Mouse (Mus musculus) embryonic facial prominence, embryonic 13.5 days (tissue): ENCODE measurements at regions not wholly inside any gene's neighbourhood (a gene's known extent, or its start where the extent isn't known, plus 50 kb on each side); places are given as distances from the start of the nearest gene placed in this dataset.

Source experiments
- ATAC-seq: fragments of 200-750 bp; cut with Nextera tagmentation; 2 replicates; pipeline ENCODE4 v1.8.0; 2017; ENCODE audit warnings: low read depth; ENCODE audit not compliant: insufficient number of reproducible peaks, insufficient read depth, low FRiP score, low TSS enrichment
- H3K27ac ChIP-seq: fragments of 300-500 bp; sonication (generic); 2 replicates; pipeline ENCODE4 v1.5.1; 2015; ENCODE audit warnings: moderate library complexity, mild to moderate bottlenecking, inconsistent platforms
- H3K27me3 ChIP-seq: fragments of 300-500 bp; sonication (generic); 2 replicates; pipeline ENCODE4 v1.6.1; 2015; ENCODE audit warnings: mild to moderate bottlenecking, inconsistent platforms
- H3K36me3 ChIP-seq: fragments of 300-500 bp; sonication (generic); 2 replicates; pipeline ENCODE4 v1.6.1; 2015; ENCODE audit warnings: mild to moderate bottlenecking, inconsistent platforms
- H3K4me1 ChIP-seq: fragments of 300-500 bp; sonication (generic); 2 replicates; pipeline ENCODE4 v1.6.1; 2015; ENCODE audit warnings: inconsistent platforms
- H3K4me2 ChIP-seq: fragments of 300-500 bp; sonication (generic); 2 replicates; pipeline ENCODE4 v1.6.1; 2015; ENCODE audit warnings: moderate library complexity, mild to moderate bottlenecking, inconsistent platforms
- H3K4me3 ChIP-seq: fragments of 300-500 bp; sonication (generic); 2 replicates; pipeline ENCODE4 v1.5.1; 2015; ENCODE audit warnings: mild to moderate bottlenecking, inconsistent platforms
- H3K9ac ChIP-seq: fragments of 300-500 bp; sonication (generic); 2 replicates; pipeline ENCODE4 v1.6.1; 2015; ENCODE audit warnings: mild to moderate bottlenecking, inconsistent platforms
- H3K9me3 ChIP-seq: fragments of 300-500 bp; sonication (generic); 2 replicates; pipeline ENCODE4 v1.6.1; 2016; ENCODE audit warnings: inconsistent platforms
- WGBS: fragments of 180-500 bp; shearing (Covaris S2); methylation state at CpG from one replicate; pipeline ENCODE4 v1.1.7; 2015; ENCODE audit warnings: mixed read lengths; 5-methylcytosine and 5-hydroxymethylcytosine counted together

DNA sequence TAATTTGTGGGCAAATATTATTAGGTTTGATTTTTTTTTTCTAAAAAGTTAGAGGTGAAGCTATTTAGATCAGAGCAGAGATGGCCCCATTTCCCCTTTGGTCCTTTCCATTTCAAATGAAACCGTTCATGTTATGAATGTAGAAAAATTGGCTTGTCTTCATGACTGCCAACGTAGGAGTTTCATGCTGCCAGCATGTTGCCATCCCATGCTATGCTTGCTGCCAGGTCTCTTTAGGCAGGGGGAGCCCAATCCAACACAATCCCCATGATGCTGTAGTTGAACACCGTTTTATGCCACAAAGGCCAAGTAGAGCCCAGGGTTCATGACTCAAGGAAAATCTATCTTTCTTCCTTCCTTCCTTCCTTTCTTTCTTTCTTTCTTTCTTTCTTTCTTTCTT, 259.5 kb downstream of the Abcc12 start:
- Histone ChIP-seq H3K4me2 (no peak overlapping the region), H3K36me3 (no peaks in the 10 kb centered on the region), H3K9ac (no peak overlapping the region), H3K9me3 (no peaks in the 10 kb centered on the region), H3K27ac (no peak overlapping the region), H3K4me3 (no peak overlapping the region), H3K27me3 (no peaks in the 10 kb centered on the region), H3K4me1 (no peaks in the 10 kb centered on the region)
- no peak for ATAC-seq
- 86% methylated on average over 3 of the region's 3 CpGs for WGBS

DNA sequence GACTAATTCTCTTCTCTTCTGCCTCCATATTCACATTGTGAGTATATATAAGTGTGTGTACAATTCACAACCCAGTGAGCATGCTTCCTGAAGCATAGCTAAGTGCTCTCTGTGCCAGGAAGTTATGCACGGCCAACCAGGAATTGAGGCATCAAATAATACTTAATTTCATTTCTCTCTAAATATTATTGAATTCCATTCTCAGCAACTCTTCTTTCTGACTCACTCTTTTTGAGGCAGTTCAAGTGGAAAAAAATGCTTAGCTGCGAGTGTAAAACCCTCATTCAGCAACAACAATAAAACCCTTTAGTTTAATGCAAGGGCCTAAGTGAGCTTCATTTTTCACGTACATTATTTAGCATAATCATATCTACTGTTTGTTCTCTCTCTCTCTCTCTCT, 262.0 kb downstream of the Abcc12 start:
- Histone ChIP-seq H3K9me3 (no peaks in the 10 kb centered on the region), H3K4me1 (no peaks in the 10 kb centered on the region), H3K4me2 (no peak overlapping the region), H3K36me3 (no peaks in the 10 kb centered on the region), H3K9ac (no peak overlapping the region), H3K27ac (no peak overlapping the region), H3K4me3 (no peak overlapping the region), H3K27me3 (no peaks in the 10 kb centered on the region)
- 59% methylated on average over 3 of the region's 3 CpGs for WGBS
- ATAC-seq: no peak

DNA sequence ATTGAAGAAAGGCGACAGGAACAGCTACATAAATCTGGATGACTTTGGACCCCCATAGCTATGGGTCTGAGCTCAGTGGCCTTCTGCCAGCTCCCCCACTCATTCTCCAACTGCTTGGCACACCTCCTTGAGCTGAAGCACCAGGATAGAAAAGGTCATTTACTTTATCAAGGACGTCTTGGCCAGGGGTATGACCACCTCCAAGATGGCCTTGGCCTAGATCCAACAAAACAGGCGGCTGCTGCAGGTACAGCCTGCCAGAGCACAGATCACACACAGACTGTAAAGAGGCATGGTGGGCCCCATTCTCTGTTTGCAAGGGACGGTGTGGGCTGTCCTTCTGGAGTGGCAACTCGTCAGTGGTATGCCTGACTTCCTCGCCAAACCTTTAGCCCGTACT, 264.2 kb downstream of the Abcc12 start:
- H3K27ac ChIP-seq: no peak overlapping the region
- no peak for ATAC-seq
- H3K9me3 ChIP-seq: no peaks in the 10 kb centered on the region
- no peaks in the 10 kb centered on the region for H3K27me3 ChIP-seq
- H3K9ac ChIP-seq: no peak overlapping the region
- no peak overlapping the region for H3K4me3 ChIP-seq
- H3K4me1 ChIP-seq: no peaks in the 10 kb centered on the region
- H3K4me2 ChIP-seq: no peak overlapping the region
- H3K36me3 ChIP-seq: no peaks in the 10 kb centered on the region
- 87% methylated on average over 7 of the region's 7 CpGs for WGBS

- no peak overlapping the region for H3K4me3 ChIP-seq
- no peaks in the 10 kb centered on the region for H3K4me1 ChIP-seq
- no peaks in the 10 kb centered on the region for H3K36me3 ChIP-seq
- H3K4me2 ChIP-seq: no peak overlapping the region
- 66% methylated on average over 2 of the region's 2 CpGs for WGBS
- ATAC-seq: no peak
- H3K27ac ChIP-seq: no peak overlapping the region
- H3K27me3 ChIP-seq: no peaks in the 10 kb centered on the region
- H3K9me3 ChIP-seq: no peaks in the 10 kb centered on the region
- H3K9ac ChIP-seq: no peak overlapping the region
These were observed 271.0 kb downstream of the Abcc12 start for GRCm38 (mm10) chr8:86309460-86309859.

GRCm38 (mm10) chr8:86307339-86307738, 273.1 kb downstream of the Abcc12 start:
- H3K36me3 ChIP-seq: no peaks in the 10 kb centered on the region
- WGBS: 87% methylated on average over 3 of the region's 3 CpGs
- no peak for ATAC-seq
- H3K9me3 ChIP-seq: no peaks in the 10 kb centered on the region
- H3K9ac ChIP-seq: no peak overlapping the region
- no peak overlapping the region for H3K4me3 ChIP-seq
- no peaks in the 10 kb centered on the region for H3K27me3 ChIP-seq
- no peak overlapping the region for H3K27ac ChIP-seq
- no peak overlapping the region for H3K4me2 ChIP-seq
- no peaks in the 10 kb centered on the region for H3K4me1 ChIP-seq

DNA sequence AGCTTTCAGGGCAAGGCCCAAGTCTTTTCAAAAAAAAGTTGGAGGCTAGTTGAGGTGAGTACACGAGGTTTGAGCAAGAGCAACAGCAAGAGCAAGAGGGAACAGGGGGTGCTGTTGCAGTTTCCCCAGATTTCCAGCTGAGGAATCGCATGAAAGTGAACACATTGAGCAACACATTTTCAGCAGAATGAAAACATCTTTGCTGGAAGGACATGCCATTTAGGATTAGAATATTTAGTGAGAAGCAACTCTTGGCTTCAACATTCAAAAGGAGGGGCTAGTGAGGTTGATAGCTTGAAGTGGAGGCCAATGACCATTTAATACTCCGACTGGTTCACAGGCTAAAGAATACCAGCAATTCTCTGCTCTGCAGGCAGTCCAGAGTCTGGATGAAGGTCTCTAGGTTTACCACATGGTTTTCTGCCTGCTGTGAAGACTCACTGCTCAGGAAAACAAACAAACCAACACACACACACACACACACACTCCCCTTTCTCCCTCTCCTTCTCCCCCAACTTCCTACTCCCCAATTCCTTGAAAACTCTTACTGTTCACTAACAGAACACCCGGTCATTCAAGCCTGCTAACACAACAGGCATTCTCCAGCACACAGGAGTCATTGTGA, 278.5 kb downstream of the Abcc12 start:
- H3K4me3 ChIP-seq: no peak overlapping the region
- H3K36me3 ChIP-seq: no peaks in the 10 kb centered on the region
- no peak overlapping the region for H3K4me2 ChIP-seq
- H3K4me1 ChIP-seq: no peaks in the 10 kb centered on the region
- no peaks in the 10 kb centered on the region for H3K9me3 ChIP-seq
- no peak for ATAC-seq
- H3K9ac ChIP-seq: no peak overlapping the region
- H3K27me3 ChIP-seq: no peaks in the 10 kb centered on the region
- no peak overlapping the region for H3K27ac ChIP-seq
- WGBS: 48% methylated on average over 4 of the region's 4 CpGs

- Histone ChIP-seq H3K27ac (no peak overlapping the region), H3K4me3 (no peak overlapping the region), H3K27me3 (no peaks in the 10 kb centered on the region), H3K9me3 (no peaks in the 10 kb centered on the region), H3K9ac (no peak overlapping the region), H3K36me3 (no peaks in the 10 kb centered on the region), H3K4me2 (no peak overlapping the region), H3K4me1 (no peaks in the 10 kb centered on the region)
- 78% methylated on average over 3 of the region's 3 CpGs for WGBS
- no peak for ATAC-seq
These were observed 291.6 kb downstream of the Abcc12 start for GRCm38 (mm10) chr8:86288713-86289384.

- no peaks in the 10 kb centered on the region for H3K36me3 ChIP-seq
- no peaks in the 10 kb centered on the region for H3K4me1 ChIP-seq
- H3K4me2 ChIP-seq: no peak overlapping the region
- ATAC-seq: no peak
- WGBS: 78% methylated on average over 7 of the region's 7 CpGs
- H3K9ac ChIP-seq: no peak overlapping the region
- no peaks in the 10 kb centered on the region for H3K9me3 ChIP-seq
- H3K27me3 ChIP-seq: no peaks in the 10 kb centered on the region
- no peak overlapping the region for H3K27ac ChIP-seq
- H3K4me3 ChIP-seq: no peak overlapping the region
These were observed 297.6 kb downstream of the Abcc12 start for GRCm38 (mm10) chr8:86282922-86283321.

DNA sequence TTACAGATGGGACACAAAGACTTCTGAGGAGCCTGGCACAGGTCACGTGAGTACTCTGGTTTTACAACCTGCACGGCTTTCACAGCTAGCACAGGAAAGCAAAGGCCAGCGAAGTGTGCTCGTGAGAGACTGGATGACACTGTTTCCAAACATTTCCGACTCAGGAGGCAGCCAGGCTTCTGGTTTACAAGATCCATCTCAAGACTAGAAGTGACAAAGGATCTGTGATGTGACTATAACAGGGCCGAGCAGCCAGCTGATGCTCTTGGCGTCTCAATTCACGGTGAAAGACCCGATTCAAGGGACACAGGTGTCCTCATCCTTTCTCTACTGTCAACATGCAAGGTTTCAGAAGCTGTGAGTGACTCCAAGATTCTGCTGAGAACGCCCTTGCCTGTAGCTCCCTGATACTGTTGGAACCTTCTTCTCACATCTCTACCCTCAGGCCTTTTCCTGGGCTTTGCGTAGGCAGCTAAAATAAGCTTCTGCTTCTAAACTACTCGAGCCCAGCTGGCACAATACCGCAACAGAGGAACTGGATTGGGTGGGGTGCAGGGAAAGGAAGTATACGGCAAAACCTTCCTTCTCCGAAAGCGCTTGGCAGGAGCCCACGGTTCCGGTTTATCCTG, 300.3 kb downstream of the Abcc12 start:
- Histone ChIP-seq H3K4me1 (no peaks in the 10 kb centered on the region), H3K27ac (no peak overlapping the region), H3K27me3 (no peaks in the 10 kb centered on the region), H3K9me3 (no peaks in the 10 kb centered on the region), H3K4me2 (no peak overlapping the region), H3K4me3 (no peak overlapping the region), H3K36me3 (no peaks in the 10 kb centered on the region), H3K9ac (no peak overlapping the region)
- WGBS: 83% methylated on average over 18 of the region's 18 CpGs
- ATAC-seq: no peak

DNA sequence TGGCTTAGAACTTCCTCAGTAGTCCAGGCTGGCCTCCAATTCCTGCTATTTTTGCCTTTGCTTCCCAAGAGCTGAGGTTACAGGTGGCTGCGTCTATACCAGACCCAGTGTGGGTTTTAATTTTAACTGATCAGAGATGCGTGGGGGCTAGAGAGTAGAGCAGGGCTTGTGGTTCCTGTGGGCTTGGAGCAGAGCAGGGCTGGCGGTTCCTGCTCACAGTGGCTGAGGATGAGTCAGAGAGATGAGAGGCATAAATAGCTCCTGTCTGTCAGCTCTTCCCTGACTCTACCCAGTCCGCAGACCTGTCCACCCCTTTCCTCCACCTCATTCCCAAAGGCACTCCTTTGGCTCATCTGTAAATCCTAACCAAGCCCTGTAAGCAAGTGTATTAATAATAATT, 304.8 kb downstream of the Abcc12 start:
- no peak overlapping the region for H3K27ac ChIP-seq
- no peak overlapping the region for H3K4me3 ChIP-seq
- H3K4me1 ChIP-seq: peaks cover 9% of the 10 kb centered on the region
- H3K9ac ChIP-seq: no peak overlapping the region
- 79% methylated on average over 4 of the region's 4 CpGs for WGBS
- H3K4me2 ChIP-seq: no peak overlapping the region
- H3K9me3 ChIP-seq: no peaks in the 10 kb centered on the region
- ATAC-seq: no peak
- no peaks in the 10 kb centered on the region for H3K36me3 ChIP-seq
- H3K27me3 ChIP-seq: no peaks in the 10 kb centered on the region

DNA sequence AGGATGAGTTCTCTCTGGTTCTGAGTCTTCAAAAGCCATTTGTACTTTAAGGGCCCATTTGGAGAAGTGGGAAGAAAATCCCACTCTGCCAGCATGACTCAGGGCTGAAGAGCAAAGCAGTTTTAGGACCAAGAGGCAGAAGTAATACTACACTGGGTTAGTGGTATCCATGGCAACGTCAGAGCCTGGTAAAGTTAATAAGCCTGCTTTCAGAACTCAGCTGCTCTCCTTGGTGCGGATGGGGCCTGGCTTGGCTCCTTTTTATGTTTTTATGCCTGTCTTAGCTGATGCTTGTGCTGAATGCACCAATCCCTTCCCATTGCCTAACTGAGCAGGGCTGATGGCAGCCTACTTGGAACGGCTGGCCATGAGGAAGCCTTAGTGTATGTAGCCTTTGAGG, 306.7 kb downstream of the Abcc12 start:
- Histone ChIP-seq H3K9me3 (no peaks in the 10 kb centered on the region), H3K27ac (no peak overlapping the region), H3K4me3 (no peak overlapping the region), H3K9ac (no peak overlapping the region), H3K4me1 (peaks cover 9% of the 10 kb centered on the region), H3K27me3 (no peaks in the 10 kb centered on the region), H3K4me2 (no peak overlapping the region), H3K36me3 (no peaks in the 10 kb centered on the region)
- WGBS: 28% methylated on average over 3 of the region's 3 CpGs
- ATAC-seq: peak; percentile 69; the same call in 1 of the 2 replicates

- no peak for ATAC-seq
- H3K27ac ChIP-seq: no peak overlapping the region
- H3K9me3 ChIP-seq: no peaks in the 10 kb centered on the region
- H3K4me3 ChIP-seq: no peak overlapping the region
- H3K36me3 ChIP-seq: no peaks in the 10 kb centered on the region
- H3K4me2 ChIP-seq: no peak overlapping the region
- H3K4me1 ChIP-seq: peaks cover 9% of the 10 kb centered on the region
- no peaks in the 10 kb centered on the region for H3K27me3 ChIP-seq
- no peak overlapping the region for H3K9ac ChIP-seq
- 31% methylated on average over 1 of the region's 1 CpGs for WGBS
These were observed 307.9 kb downstream of the Abcc12 start for GRCm38 (mm10) chr8:86272626-86273025.
